Mouse (Mus musculus) splenic B cell, adult 2 months (primary cell): ENCODE data around the gene Osbpl3.

Source experiments
- DNase-seq: peaks from one replicate; pipeline ENCODE4 v3.0.0-alpha.2; 2011; ENCODE audit warnings: low read depth, low spot score
- H3K27me3 ChIP-seq: 2 replicates; pipeline ENCODE4 v1.6.1; 2012; ENCODE audit warnings: mild to moderate bottlenecking, low read length, moderate library complexity, mixed read lengths; ENCODE audit not compliant: control insufficient read depth, poor library complexity, insufficient read depth, severe bottlenecking
- H3K36me3 ChIP-seq: 2 replicates; pipeline ENCODE4 v1.6.1; 2012; ENCODE audit warnings: mild to moderate bottlenecking, low read length, moderate library complexity, mixed read lengths; ENCODE audit not compliant: control insufficient read depth, poor library complexity, insufficient read depth, severe bottlenecking

The Osbpl3 gene

GRCm38 (mm10) chr6:50379740-50380139 lies 76.3 kb downstream of the Osbpl3 start:
- no peaks in the 10 kb centered on the region for H3K36me3 ChIP-seq
- no peak for DNase-seq
- H3K27me3 ChIP-seq: no peaks in the 10 kb centered on the region

DNA sequence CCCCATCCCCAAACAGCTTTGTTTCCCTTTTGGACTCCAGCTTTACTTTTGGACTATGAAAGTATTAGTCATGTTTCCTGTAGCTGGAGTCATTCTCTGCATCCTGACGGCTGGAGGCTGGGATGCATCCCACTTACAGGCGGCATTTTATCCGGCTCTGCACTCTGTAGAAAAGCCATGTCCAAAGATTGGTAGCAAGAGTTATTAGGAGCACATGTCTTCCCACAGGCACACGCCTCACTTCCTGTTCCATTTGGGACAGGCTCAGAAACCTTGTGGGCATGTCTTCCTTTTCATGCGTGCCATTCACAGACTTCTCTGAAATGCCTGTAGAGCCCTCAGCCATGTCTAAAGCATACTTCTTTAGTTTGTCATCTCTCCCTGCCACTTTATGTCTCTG lies 76.9 kb downstream of the Osbpl3 start:
- H3K27me3 ChIP-seq: no peaks in the 10 kb centered on the region
- no peak for DNase-seq
- H3K36me3 ChIP-seq: no peaks in the 10 kb centered on the region

GRCm38 (mm10) chr6:50377742-50378720 lies 78.0 kb downstream of the Osbpl3 start:
- Histone ChIP-seq H3K27me3 (no peaks in the 10 kb centered on the region), H3K36me3 (no peaks in the 10 kb centered on the region)
- DNase-seq: peak; percentile 54

DNA sequence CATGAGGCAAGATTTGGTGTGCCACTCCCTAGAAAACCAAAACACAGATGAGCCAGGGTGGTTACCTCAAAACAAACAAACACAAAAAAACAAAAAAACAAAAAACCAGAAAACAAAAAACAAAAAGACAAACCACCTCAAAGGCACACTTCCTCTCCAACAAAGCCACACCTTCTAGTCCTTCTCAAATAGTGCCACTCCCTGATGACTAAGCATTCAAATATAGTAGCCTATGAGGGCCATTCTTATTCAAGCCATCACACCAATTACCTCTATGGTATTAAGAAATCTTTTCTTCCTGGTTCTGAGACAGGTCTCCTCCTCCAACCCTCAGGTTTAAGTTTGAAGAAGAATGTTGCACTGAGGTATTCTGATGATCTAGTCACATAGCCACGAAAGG lies 79.3 kb downstream of the Osbpl3 start:
- H3K27me3 ChIP-seq: no peaks in the 10 kb centered on the region
- no peaks in the 10 kb centered on the region for H3K36me3 ChIP-seq
- no peak for DNase-seq

DNA sequence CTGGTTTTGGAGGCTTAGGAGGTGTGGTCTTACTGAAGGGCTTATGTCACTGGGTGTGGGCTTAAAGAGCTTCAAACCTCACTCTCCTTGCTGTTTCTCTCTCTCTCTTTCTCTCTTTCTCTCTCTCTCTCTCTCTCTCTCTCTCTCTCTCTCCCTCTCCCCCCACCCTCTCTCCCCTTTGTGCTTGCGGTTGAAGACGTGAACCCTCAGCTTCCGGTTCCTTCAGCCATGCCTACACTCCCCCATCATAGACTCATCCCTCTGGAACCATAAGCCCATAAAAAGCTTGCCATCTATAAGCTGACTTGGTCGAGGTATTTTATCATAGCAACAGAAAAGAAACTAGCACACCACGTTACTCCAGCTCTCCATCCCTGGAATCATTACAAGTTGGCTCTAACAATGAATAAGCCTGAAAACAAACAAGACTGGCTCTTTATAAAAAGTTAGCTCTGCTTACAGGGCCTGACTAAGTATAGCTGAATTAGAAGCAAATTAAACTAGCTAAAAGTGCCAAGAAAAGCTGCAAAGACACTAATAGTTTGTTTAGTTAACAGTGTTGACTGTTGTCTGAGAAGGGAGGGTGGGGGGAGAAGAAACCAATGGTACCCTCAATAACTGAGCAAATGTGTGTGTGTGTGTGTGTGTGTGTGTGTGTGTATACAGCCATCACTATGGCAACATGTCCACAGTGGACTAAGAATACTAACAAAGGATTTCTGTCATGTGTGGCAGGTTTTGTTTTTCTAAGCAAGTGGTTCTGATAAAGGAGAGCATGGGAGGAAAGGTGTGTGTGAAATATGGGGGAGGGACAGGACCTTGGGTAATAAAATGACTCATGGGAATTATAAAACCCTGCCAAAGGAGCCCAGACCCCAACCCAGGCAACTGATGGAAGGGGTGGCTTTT lies 83.2 kb downstream of the Osbpl3 start:
- no peaks in the 10 kb centered on the region for H3K27me3 ChIP-seq
- H3K36me3 ChIP-seq: no peaks in the 10 kb centered on the region
- DNase-seq: no peak

DNA sequence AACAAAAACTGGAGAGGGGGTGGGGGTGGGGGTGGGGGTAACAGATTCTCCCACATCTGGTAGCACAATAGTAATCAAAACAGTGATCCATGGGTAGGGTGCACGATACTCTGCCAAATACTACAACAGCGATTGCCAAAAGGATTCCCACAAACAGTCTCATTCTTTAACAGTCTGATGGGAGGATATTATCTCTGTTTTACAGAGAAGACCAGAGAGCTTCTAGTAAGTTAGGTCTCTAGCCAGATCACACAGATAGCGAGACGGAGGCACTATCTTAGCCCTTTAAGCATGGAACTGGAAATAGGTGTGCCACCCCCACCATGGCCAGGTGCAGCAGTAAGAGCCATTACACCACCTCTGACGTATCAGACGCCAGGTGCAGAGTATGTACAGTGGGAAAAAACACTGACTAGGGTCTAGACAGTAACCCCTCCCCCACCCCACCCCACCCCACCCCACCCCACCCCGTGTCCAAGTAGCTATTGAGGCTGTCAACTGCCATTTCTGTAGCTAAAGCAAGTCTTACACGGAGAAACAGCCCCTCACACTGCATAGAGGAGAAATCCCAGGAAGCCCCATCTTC lies 84.4 kb downstream of the Osbpl3 start:
- Histone ChIP-seq H3K27me3 (no peaks in the 10 kb centered on the region), H3K36me3 (no peaks in the 10 kb centered on the region)
- DNase-seq: no peak

DNA sequence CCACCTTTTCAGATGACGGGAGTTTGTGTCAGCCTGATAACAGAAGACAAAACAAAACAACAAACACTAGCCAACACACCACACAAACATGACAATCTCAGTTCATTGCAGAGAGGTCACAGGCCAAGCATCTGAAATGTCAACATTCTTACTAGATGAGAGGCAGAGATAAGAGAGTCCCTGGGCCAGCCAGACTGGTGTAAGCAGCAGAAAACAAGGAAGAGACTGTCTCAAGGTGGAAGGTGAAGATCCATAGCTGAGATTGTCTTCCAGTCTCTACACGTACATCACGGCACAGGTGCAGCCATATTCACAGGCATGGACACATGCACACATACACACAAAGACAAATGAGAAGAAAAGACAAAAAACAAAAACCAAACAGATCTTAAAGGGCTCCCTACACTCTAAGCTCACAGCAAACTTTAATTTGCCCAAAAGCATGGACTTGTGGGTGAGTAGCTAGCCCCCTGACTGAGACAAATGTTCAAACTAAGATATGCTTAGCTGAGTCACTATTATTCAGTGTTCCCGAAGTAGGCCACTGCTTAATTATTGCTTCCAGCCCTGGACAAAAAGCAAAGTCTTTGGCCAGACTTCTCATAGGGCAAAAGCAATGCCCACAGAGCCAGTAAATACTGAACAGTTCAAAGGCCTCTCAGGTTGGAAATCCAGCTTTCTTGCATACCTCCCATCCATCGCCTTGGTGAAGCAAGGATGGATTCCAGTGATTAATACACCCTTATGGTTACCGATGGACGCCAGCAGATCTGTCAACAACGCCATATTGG lies 87.3 kb downstream of the Osbpl3 start:
- Histone ChIP-seq H3K36me3 (no peaks in the 10 kb centered on the region), H3K27me3 (no peaks in the 10 kb centered on the region)
- DNase-seq: no peak

DNA sequence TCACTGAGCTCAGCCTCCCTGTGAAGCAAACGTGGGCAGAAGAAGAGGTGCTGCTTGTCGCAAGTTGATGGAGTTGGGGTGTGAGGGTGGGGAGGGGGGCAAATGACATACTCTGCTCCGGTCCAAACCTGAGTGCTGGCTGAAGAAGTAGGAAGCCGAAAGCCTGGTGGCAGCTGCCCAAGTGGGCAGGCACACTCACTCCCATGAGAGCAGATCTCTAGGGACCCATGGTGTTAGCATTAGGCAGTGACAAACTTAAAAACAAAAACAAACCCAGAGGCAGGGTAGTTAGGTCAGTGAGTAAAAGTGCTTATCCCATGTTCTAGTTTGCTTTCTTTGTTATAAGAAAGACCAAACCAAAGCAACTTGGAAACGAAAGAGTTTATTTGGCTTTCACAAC lies 88.2 kb downstream of the Osbpl3 start:
- H3K36me3 ChIP-seq: no peaks in the 10 kb centered on the region
- no peaks in the 10 kb centered on the region for H3K27me3 ChIP-seq
- no peak for DNase-seq

DNA sequence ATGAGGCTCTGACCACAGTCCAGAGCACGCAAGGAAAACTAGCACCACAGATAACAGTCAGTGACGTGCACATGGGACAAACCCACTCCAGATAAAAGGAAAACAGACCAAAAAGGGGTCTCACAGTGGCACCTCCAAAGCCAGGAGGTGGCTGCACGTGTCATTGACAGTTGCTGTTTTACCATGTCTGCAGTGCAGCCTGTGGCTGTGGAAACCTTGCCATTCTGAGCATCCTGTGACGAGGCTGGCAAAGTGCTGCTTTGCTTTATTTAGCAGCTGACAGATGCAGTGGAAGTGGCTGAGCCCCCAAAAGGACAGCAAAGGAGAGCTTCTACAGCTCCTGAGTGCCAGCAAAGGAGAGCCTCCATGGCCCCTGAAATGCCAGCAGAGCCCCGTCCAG lies 89.3 kb downstream of the Osbpl3 start:
- Histone ChIP-seq H3K27me3 (no peaks in the 10 kb centered on the region), H3K36me3 (no peaks in the 10 kb centered on the region)
- no peak for DNase-seq

DNA sequence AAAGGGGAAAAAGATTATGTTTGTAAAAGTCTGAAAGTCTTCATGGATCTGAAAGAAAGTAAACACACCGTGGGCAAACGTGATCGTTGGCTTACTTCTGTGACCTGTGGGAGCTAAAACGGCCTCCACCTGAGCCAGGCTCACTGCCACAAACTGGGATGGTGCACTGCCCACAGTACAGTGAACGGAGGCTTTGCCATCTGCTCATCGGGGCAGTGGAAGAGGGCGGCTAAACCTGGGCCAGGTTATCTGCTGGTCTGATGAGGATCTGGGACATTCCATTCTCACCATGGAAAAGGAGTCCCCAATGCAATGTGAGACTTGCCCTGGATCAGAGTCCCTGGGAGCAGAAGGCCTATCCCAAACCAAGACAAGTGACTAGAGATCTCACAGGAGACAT lies 89.7 kb downstream of the Osbpl3 start:
- H3K27me3 ChIP-seq: no peaks in the 10 kb centered on the region
- no peaks in the 10 kb centered on the region for H3K36me3 ChIP-seq
- DNase-seq: no peak

GRCm38 (mm10) chr6:50364364-50364763 lies 91.6 kb downstream of the Osbpl3 start:
- H3K36me3 ChIP-seq: no peaks in the 10 kb centered on the region
- DNase-seq: no peak
- no peaks in the 10 kb centered on the region for H3K27me3 ChIP-seq

DNA sequence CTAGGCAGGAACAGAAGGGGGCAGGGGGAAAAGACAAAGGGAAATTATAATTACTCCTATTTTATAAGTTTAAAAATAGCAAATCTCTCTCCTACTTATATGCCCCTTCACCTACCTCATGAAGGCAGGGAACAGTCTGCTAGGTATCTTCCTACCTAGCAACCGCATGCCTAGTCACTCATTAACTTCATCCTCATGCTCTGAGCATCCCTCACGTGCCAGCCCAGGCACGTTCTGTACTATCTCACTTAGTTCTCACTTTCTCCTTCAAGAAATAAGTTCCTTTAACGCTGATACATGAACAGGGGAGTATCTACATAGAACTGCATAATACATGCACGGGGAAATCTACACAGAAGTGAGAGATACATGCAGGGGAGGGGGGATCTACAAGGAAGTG lies 92.6 kb downstream of the Osbpl3 start:
- no peak for DNase-seq
- Histone ChIP-seq H3K27me3 (no peaks in the 10 kb centered on the region), H3K36me3 (no peaks in the 10 kb centered on the region)

DNA sequence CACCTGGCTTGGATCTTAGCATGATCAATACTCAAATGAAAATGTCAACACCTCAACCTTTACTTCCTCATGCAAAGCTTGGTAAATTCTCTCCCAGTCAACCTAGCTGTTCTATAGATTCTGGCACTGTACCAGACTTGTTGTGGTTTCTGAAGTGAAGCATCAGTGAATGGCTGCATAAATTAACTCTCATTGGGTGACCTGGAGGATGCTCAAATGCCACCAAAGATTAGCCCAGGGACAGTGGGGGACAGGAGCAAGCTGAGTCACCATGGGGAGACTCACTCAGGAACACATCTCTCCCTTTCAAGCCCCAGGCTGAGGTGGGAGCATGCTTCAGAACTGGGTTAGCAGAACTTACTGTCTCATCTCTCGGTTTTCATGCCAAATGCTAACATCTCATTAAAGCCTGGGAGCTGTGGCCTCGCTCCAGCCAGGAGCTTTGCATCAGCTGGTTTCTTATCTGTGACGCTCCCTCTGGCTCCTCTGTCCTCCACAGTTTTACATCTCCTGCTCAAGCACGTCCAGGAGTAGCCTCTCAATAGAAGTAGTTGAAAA lies 93.2 kb downstream of the Osbpl3 start:
- no peaks in the 10 kb centered on the region for H3K36me3 ChIP-seq
- DNase-seq: no peak
- no peaks in the 10 kb centered on the region for H3K27me3 ChIP-seq

GRCm38 (mm10) chr6:50362196-50362595 lies 93.8 kb downstream of the Osbpl3 start:
- no peak for DNase-seq
- no peaks in the 10 kb centered on the region for H3K36me3 ChIP-seq
- no peaks in the 10 kb centered on the region for H3K27me3 ChIP-seq
